Mouse (Mus musculus): ENCODE measurements around the gene 4922502D21Rik. TPM values are rescaled to one million over a fixed set of nuclear protein-coding genes. Genes with fewer than 3 reads are reported as not detected.
"Not testable (repeated sequence)": the region's sequence is repeated elsewhere in the genome, so short reads cannot be mapped to it uniquely, and the experiment has no call there.

The 4922502D21Rik gene
- total and polyA plus RNA-seq, 2 experiments: not detected

DNA sequence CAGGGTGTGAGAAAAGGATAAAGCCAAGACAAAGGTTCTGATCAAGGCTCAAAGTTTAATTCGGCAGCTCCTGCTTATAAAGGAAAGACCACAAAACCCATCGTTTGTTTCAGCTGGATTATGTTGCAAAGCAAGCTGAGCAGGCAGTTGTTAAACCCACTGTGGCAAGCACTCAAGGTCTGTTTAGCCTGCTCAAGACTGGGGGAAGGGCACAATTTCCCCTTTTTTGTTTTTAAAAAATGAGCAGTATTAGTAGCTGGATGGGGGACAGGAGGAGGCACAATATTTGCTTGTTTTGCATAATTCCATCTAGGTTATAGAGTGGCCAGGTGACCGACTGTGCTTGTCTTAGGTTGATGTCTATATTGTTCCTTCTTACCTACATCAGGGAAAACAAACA, 12.8 kb upstream of the 4922502D21Rik start:
- Histone ChIP-seq H3K4me1 (ENCODE audit: control insufficient read depth, insufficient read depth, low read length) (no peaks in the 10 kb centered on the region), H3K4me3 (ENCODE audit: insufficient read depth, low read depth, low read length) (no peak overlapping the region), H3K9ac (ENCODE audit: low read depth, low read length) (no peak overlapping the region), H3K27ac (replicated peaks; ENCODE audit: insufficient read depth, low read depth, low read length) (no peak overlapping the region), H3K79me2 (ENCODE audit: control insufficient read depth, insufficient read depth, low read length) (no peaks in the 10 kb centered on the region), H3K36me3 (ENCODE audit: control insufficient read depth, insufficient read depth, low read length) (no peaks in the 10 kb centered on the region), H3K27me3 (ENCODE audit: control insufficient read depth, insufficient read depth, low read length) (no peaks in the 10 kb centered on the region)
- no peak for TF ChIP-seq CTCF (IDR thresholded peaks at IDR 0.05; ENCODE audit: low read depth, low read length)
- TF ChIP-seq POLR2A (IDR thresholded peaks at IDR 0.05; ENCODE audit: extremely low read depth, insufficient read depth, low read length): no peak
- 70% methylated on average over 3 of the region's 3 CpGs for WGBS
- no peak for DNase-seq (ENCODE audit: extremely low read depth, low read depth, low spot score)

GRCm38 (mm10) chr6:129342391-129342790, 10.8 kb upstream of the 4922502D21Rik start, which contains the start of gene Clec12a:
TSS of gene Clec12a (plus strand) at chr6:129342691.
- DNase-seq (ENCODE audit: extremely low read depth, low read depth, low spot score); H3K36me3 ChIP-seq (ENCODE audit: control insufficient read depth, insufficient read depth, low read length); H3K27me3 ChIP-seq (ENCODE audit: control insufficient read depth, insufficient read depth, low read length); H3K27ac ChIP-seq (replicated peaks; ENCODE audit: insufficient read depth, low read depth, low read length); H3K9ac ChIP-seq (ENCODE audit: low read depth, low read length); H3K4me3 ChIP-seq (ENCODE audit: insufficient read depth, low read depth, low read length); H3K79me2 ChIP-seq (ENCODE audit: control insufficient read depth, insufficient read depth, low read length); H3K4me1 ChIP-seq (ENCODE audit: control insufficient read depth, insufficient read depth, low read length): not testable (repeated sequence)
- WGBS: 78% methylated on average over 4 of the region's 4 CpGs

GRCm38 (mm10) chr6:129337751-129338150, 6.2 kb upstream of the 4922502D21Rik start:
- no peaks in the 10 kb centered on the region for H3K79me2 ChIP-seq (ENCODE audit: control insufficient read depth, insufficient read depth, low read length)
- no peaks in the 10 kb centered on the region for H3K4me1 ChIP-seq (ENCODE audit: control insufficient read depth, insufficient read depth, low read length)
- WGBS: 71% methylated on average over 1 of the region's 1 CpGs
- DNase-seq (ENCODE audit: extremely low read depth, low read depth, low spot score): peak; percentile 7
- no peak overlapping the region for H3K27ac ChIP-seq (replicated peaks; ENCODE audit: insufficient read depth, low read depth, low read length)
- H3K9ac ChIP-seq (ENCODE audit: low read depth, low read length): no peak overlapping the region
- no peaks in the 10 kb centered on the region for H3K36me3 ChIP-seq (ENCODE audit: control insufficient read depth, insufficient read depth, low read length)
- no peaks in the 10 kb centered on the region for H3K27me3 ChIP-seq (ENCODE audit: control insufficient read depth, insufficient read depth, low read length)
- TF ChIP-seq CTCF (IDR thresholded peaks at IDR 0.05; ENCODE audit: low read depth, low read length) (no peak), POLR2A (IDR thresholded peaks at IDR 0.05; ENCODE audit: extremely low read depth, insufficient read depth, low read length) (no peak)
- H3K4me3 ChIP-seq (ENCODE audit: insufficient read depth, low read depth, low read length): no peak overlapping the region

DNA sequence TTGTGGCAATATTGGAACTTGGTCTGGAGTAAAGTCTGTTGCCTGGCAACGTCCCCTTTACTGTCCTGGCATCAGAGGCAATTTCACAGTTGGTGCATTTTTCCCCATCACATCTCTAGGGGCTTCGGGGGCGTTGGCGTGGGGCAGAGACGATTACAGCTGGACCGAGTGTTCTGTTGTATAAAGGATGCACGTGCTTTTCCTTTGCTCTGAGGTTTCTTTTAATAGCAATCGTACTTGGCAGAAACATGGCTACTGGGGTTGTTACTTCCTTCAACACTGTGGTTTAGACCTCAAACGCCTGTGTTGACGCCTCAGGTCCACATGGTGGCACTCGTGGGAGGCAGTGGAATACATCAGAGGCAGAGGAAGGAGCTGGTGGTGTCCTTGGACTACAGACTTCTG, 2.1 kb upstream of the 4922502D21Rik start:
- Histone ChIP-seq H3K9ac (ENCODE audit: low read depth, low read length) (no peak overlapping the region), H3K27ac (replicated peaks; ENCODE audit: insufficient read depth, low read depth, low read length) (no peak overlapping the region), H3K4me1 (ENCODE audit: control insufficient read depth, insufficient read depth, low read length) (no peaks in the 10 kb centered on the region), H3K79me2 (ENCODE audit: control insufficient read depth, insufficient read depth, low read length) (no peaks in the 10 kb centered on the region), H3K4me3 (ENCODE audit: insufficient read depth, low read depth, low read length) (no peak overlapping the region), H3K36me3 (ENCODE audit: control insufficient read depth, insufficient read depth, low read length) (no peaks in the 10 kb centered on the region), H3K27me3 (ENCODE audit: control insufficient read depth, insufficient read depth, low read length) (no peaks in the 10 kb centered on the region)
- TF ChIP-seq CTCF (IDR thresholded peaks at IDR 0.05; ENCODE audit: low read depth, low read length): peak; percentile 88
- TF ChIP-seq POLR2A (IDR thresholded peaks at IDR 0.05; ENCODE audit: extremely low read depth, insufficient read depth, low read length): no peak
- 32% methylated on average over 11 of the region's 11 CpGs for WGBS
- DNase-seq (ENCODE audit: extremely low read depth, low read depth, low spot score): peak; percentile 44

GRCm38 (mm10) chr6:129326568-129327150, 4.9 kb downstream of the 4922502D21Rik start:
- peak; percentile 16 for DNase-seq (ENCODE audit: extremely low read depth, low read depth, low spot score)
- H3K27me3 ChIP-seq (ENCODE audit: control insufficient read depth, insufficient read depth, low read length): no peaks in the 10 kb centered on the region

DNA sequence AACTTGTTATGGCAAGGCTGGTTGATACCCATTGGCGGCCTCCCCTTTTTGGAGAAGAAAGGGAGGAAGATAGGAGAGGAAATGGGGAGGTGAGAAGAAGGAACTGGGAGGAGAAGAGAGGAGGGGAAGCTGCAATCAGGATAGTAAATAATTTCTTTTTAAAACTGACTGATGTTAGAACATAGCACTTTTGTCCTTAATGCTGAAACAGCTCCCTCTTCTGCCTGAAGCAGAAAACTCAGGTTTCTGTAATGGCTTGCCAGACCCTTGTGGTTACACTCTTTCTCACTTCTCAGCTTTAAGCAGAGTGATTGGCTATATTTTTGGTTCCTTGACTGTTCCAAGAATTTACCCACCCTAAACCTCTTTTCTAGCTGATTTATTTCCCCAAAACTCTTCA, 5.6 kb downstream of the 4922502D21Rik start:
- 61% methylated on average over 1 of the region's 1 CpGs for WGBS
- no peaks in the 10 kb centered on the region for H3K36me3 ChIP-seq (ENCODE audit: control insufficient read depth, insufficient read depth, low read length)
- DNase-seq (ENCODE audit: extremely low read depth, low read depth, low spot score): no peak
- H3K27ac ChIP-seq (replicated peaks; ENCODE audit: insufficient read depth, low read depth, low read length): no peak overlapping the region
- H3K27me3 ChIP-seq (ENCODE audit: control insufficient read depth, insufficient read depth, low read length): no peaks in the 10 kb centered on the region
- peaks cover 3% of the 10 kb centered on the region; the same call in 1 of the 2 replicates for H3K4me1 ChIP-seq (ENCODE audit: control insufficient read depth, insufficient read depth, low read length)
- TF ChIP-seq POLR2A (IDR thresholded peaks at IDR 0.05; ENCODE audit: extremely low read depth, insufficient read depth, low read length) (no peak), CTCF (IDR thresholded peaks at IDR 0.05; ENCODE audit: low read depth, low read length) (no peak)
- no peaks in the 10 kb centered on the region for H3K79me2 ChIP-seq (ENCODE audit: control insufficient read depth, insufficient read depth, low read length)
- H3K9ac ChIP-seq (ENCODE audit: low read depth, low read length): no peak overlapping the region
- H3K4me3 ChIP-seq (ENCODE audit: insufficient read depth, low read depth, low read length): no peak overlapping the region

More at GRCm38 (mm10) chr6:129326568-129327150, 4.9 kb downstream of the 4922502D21Rik start:
- TF ChIP-seq CTCF (IDR thresholded peaks at IDR 0.05; ENCODE audit: low read depth, low read length) (no peak), POLR2A (IDR thresholded peaks at IDR 0.05; ENCODE audit: extremely low read depth, insufficient read depth, low read length) (no peak)
- no peak overlapping the region for H3K27ac ChIP-seq (replicated peaks; ENCODE audit: insufficient read depth, low read depth, low read length)
- no peak overlapping the region for H3K4me3 ChIP-seq (ENCODE audit: insufficient read depth, low read depth, low read length)
- no peak overlapping the region for H3K9ac ChIP-seq (ENCODE audit: low read depth, low read length)
- 53% methylated on average over 13 of the region's 13 CpGs for WGBS
- no peaks in the 10 kb centered on the region for H3K36me3 ChIP-seq (ENCODE audit: control insufficient read depth, insufficient read depth, low read length)
- no peaks in the 10 kb centered on the region for H3K79me2 ChIP-seq (ENCODE audit: control insufficient read depth, insufficient read depth, low read length)
- peaks cover 3% of the 10 kb centered on the region; the same call in 1 of the 2 replicates for H3K4me1 ChIP-seq (ENCODE audit: control insufficient read depth, insufficient read depth, low read length)
